Mouse (Mus musculus) kidney, postnatal 0 days (tissue): ENCODE data around the gene Fgfr2. TPM values are rescaled to one million over a fixed set of nuclear protein-coding genes. Genes with fewer than 3 reads are reported as not detected.
A peak's percentile ranks its signal among the peaks of the same experiment; 100 is the strongest.

Experiments
- ATAC-seq: fragments of 200-750 bp; cut with Nextera tagmentation; replicated peaks from 2 replicates; pipeline ENCODE4 v1.8.0; 2017; ENCODE audit warnings: low read depth, moderate number of reproducible peaks, moderate TSS enrichment, moderate library complexity; ENCODE audit not compliant: low FRiP score
- DNase-seq: peaks from one replicate; pipeline ENCODE4 v3.0.0-alpha.2; 2016; ENCODE audit warnings: low spot score
- H3K27ac ChIP-seq: fragments of 300-500 bp; sonication (generic); 2 replicates; pipeline ENCODE4 v1.5.1; 2014; ENCODE audit warnings: mild to moderate bottlenecking
- H3K27me3 ChIP-seq: fragments of 300-500 bp; sonication (generic); 2 replicates; pipeline ENCODE4 v1.6.1; 2014; ENCODE audit warnings: low read length, mixed read lengths; ENCODE audit not compliant: insufficient read depth
- H3K36me3 ChIP-seq: fragments of 300-500 bp; sonication (generic); 2 replicates; pipeline ENCODE4 v1.6.1; 2014; ENCODE audit warnings: low read length, mixed read lengths; ENCODE audit not compliant: insufficient read depth
- H3K4me1 ChIP-seq: fragments of 300-500 bp; sonication (generic); replicated peaks from 2 replicates; pipeline ENCODE4 v1.6.1; 2014; ENCODE audit warnings: antibody characterized with exemption, low read length, mixed read lengths; ENCODE audit not compliant: insufficient read depth
- H3K4me2 ChIP-seq: fragments of 300-500 bp; sonication (generic); 2 replicates; pipeline ENCODE4 v1.6.1; 2014; ENCODE audit warnings: mild to moderate bottlenecking, low read length, moderate library complexity, mixed read lengths
- H3K4me3 ChIP-seq: fragments of 300-500 bp; sonication (generic); replicated peaks from 2 replicates; pipeline ENCODE4 v1.5.1; 2014; ENCODE audit warnings: low read depth, low read length
- H3K9ac ChIP-seq: fragments of 300-500 bp; sonication (generic); 2 replicates; pipeline ENCODE4 v1.6.1; 2014; ENCODE audit warnings: low read depth, low read length
- H3K9me3 ChIP-seq: fragments of 300-500 bp; sonication (generic); replicated peaks from 2 replicates; pipeline ENCODE4 v1.6.1; 2016; ENCODE audit warnings: low read length, inconsistent platforms, mixed read lengths
- CTCF ChIP-seq: IDR thresholded peaks from 2 replicates; pipeline ENCODE4 v1.5.1; 2016; ENCODE audit warnings: antibody characterized with exemption, low read depth, mild to moderate bottlenecking, moderate library complexity
- WGBS: fragments of 180-500 bp; shearing (Covaris S2); extraction: QIAGEN DNeasy Blood & Tissue Kit; methylation state at CpG from one replicate; pipeline ENCODE4 v1.1.7; 2014; 5-methylcytosine and 5-hydroxymethylcytosine counted together
- polyA plus RNA-seq: library from polyadenylated mRNA; unstranded; fragments of >200 nt; fragmentation: Nextera tagmentation; extraction: Ambion mirVana; gene quantifications from 2 replicates; pipeline ENCODE4 v1.2.1, GENCODE M21; 2015

Fgfr2 gene
- polyA plus RNA-seq, 1 experiment from 2014 or later = 79.8 TPM

- no peak for TF ChIP-seq CTCF
- H3K4me3 ChIP-seq = no peak overlapping the region
- H3K9ac ChIP-seq = no peak overlapping the region
- ATAC-seq (no peak), DNase-seq (no peak)
- peak overlapping the region; percentile 64; the same call in 1 of the 2 replicates for H3K27ac ChIP-seq
- no peaks in the 10 kb centered on the region for H3K27me3 ChIP-seq
- no peaks in the 10 kb centered on the region for H3K9me3 ChIP-seq
- peaks cover 30% of the 10 kb centered on the region for H3K4me1 ChIP-seq
- H3K36me3 ChIP-seq = no peaks in the 10 kb centered on the region
- no peak overlapping the region for H3K4me2 ChIP-seq
- 83% methylated on average over 7 of the region's 7 CpGs for WGBS
These were observed 2918.0 kb downstream of the Fgfr2 start for GRCm38 (mm10) chr7:130205140-130205539.

- no peak overlapping the region for H3K4me2 ChIP-seq
- H3K4me3 ChIP-seq = no peak overlapping the region
- 18% methylated on average over 8 of the region's 8 CpGs for WGBS
- 0 out of 2 replicates have a peak overlapping the region, but pooled peaks have one; percentile 13 for H3K27ac ChIP-seq
- no peak for TF ChIP-seq CTCF
- H3K27me3 ChIP-seq = no peaks in the 10 kb centered on the region
- ATAC-seq = no peak; the same call in 1 of the 2 replicates
- no peaks in the 10 kb centered on the region for H3K36me3 ChIP-seq
- H3K4me1 ChIP-seq = peaks cover 15% of the 10 kb centered on the region
- no peak overlapping the region for H3K9ac ChIP-seq
- peak; percentile 36 for DNase-seq
- H3K9me3 ChIP-seq = no peaks in the 10 kb centered on the region
These were observed 2922.1 kb downstream of the Fgfr2 start for GRCm38 (mm10) chr7:130201020-130201419.

- peaks cover 10% of the 10 kb centered on the region for H3K4me1 ChIP-seq
- DNase-seq = no peak
- 82% methylated on average over 9 of the region's 9 CpGs for WGBS
- H3K27me3 ChIP-seq = no peaks in the 10 kb centered on the region
- ATAC-seq = no peak
- H3K9me3 ChIP-seq = no peaks in the 10 kb centered on the region
- H3K4me3 ChIP-seq = no peak overlapping the region
- no peak overlapping the region for H3K27ac ChIP-seq
- H3K4me2 ChIP-seq = no peak overlapping the region
- no peak overlapping the region for H3K9ac ChIP-seq
- 0 out of 2 replicates have a peak, but pooled peaks cover 3% of the 10 kb centered on the region for H3K36me3 ChIP-seq
- TF ChIP-seq CTCF = no peak
These were observed 2923.2 kb downstream of the Fgfr2 start for GRCm38 (mm10) chr7:130199951-130200350.

- no peak for TF ChIP-seq CTCF
- Histone ChIP-seq H3K4me2 (no peak overlapping the region), H3K9me3 (no peaks in the 10 kb centered on the region), H3K4me1 (peaks cover 10% of the 10 kb centered on the region), H3K27me3 (no peaks in the 10 kb centered on the region), H3K4me3 (no peak overlapping the region), H3K36me3 (0 out of 2 replicates have a peak, but pooled peaks cover 3% of the 10 kb centered on the region), H3K27ac (no peak overlapping the region), H3K9ac (no peak overlapping the region)
- WGBS = 70% methylated on average over 5 of the region's 5 CpGs
- ATAC-seq (no peak), DNase-seq (no peak)
These were observed 2923.8 kb downstream of the Fgfr2 start for GRCm38 (mm10) chr7:130199317-130199716.

- no peak overlapping the region for H3K4me2 ChIP-seq
- no peaks in the 10 kb centered on the region for H3K4me1 ChIP-seq
- no peak overlapping the region for H3K4me3 ChIP-seq
- H3K27ac ChIP-seq = no peak overlapping the region
- ATAC-seq = no peak
- H3K27me3 ChIP-seq = no peaks in the 10 kb centered on the region
- no peaks in the 10 kb centered on the region for H3K9me3 ChIP-seq
- DNase-seq = no peak
- H3K9ac ChIP-seq = no peak overlapping the region
- no peak for TF ChIP-seq CTCF
- WGBS = 52% methylated on average over 2 of the region's 2 CpGs
- 0 out of 2 replicates have a peak, but pooled peaks cover 3% of the 10 kb centered on the region for H3K36me3 ChIP-seq
These were observed 2928.1 kb downstream of the Fgfr2 start for GRCm38 (mm10) chr7:130195081-130195480.

- H3K27ac ChIP-seq = no peak overlapping the region
- H3K4me2 ChIP-seq = peak overlapping the region; percentile 16
- no peaks in the 10 kb centered on the region for H3K9me3 ChIP-seq
- no peak overlapping the region for H3K9ac ChIP-seq
- no peak for TF ChIP-seq CTCF
- no peaks in the 10 kb centered on the region for H3K4me1 ChIP-seq
- peaks cover 6% of the 10 kb centered on the region; the same call in 1 of the 2 replicates for H3K36me3 ChIP-seq
- DNase-seq (peak; percentile 57), ATAC-seq (no peak)
- H3K4me3 ChIP-seq = no peak overlapping the region
- 34% methylated on average over 15 of the region's 15 CpGs for WGBS
- no peaks in the 10 kb centered on the region for H3K27me3 ChIP-seq
These were observed 2932.7 kb downstream of the Fgfr2 start for GRCm38 (mm10) chr7:130190329-130190975.
